Mouse (Mus musculus) T-helper 1 cell (primary cell): ENCODE measurements around the gene Klf1.

ENCODE experiments used
- in situ Hi-C: fragments of 300-600 bp; cut with MboI, MseI; formaldehyde crosslinking; loops from one replicate; pipeline ENCODE4 v1.15.1; 2025; ENCODE audit warnings: high pct_unique_total_duplicates

Klf1 gene

GRCm38 (mm10) chr8:84907493-84907892, 5.8 kb downstream of the Klf1 start:
- in situ Hi-C loops = loop anchor here (5.0 kb wide), 1 partner anchor 35 kb away; the partner anchor contains the start of gene Syce2

GRCm38 (mm10) chr8:84907979-84908378, 6.3 kb downstream of the Klf1 start:
- in situ Hi-C loops = loop anchor here (5.0 kb wide), 1 partner anchor 36 kb away; the partner anchor contains the start of gene Syce2

DNA sequence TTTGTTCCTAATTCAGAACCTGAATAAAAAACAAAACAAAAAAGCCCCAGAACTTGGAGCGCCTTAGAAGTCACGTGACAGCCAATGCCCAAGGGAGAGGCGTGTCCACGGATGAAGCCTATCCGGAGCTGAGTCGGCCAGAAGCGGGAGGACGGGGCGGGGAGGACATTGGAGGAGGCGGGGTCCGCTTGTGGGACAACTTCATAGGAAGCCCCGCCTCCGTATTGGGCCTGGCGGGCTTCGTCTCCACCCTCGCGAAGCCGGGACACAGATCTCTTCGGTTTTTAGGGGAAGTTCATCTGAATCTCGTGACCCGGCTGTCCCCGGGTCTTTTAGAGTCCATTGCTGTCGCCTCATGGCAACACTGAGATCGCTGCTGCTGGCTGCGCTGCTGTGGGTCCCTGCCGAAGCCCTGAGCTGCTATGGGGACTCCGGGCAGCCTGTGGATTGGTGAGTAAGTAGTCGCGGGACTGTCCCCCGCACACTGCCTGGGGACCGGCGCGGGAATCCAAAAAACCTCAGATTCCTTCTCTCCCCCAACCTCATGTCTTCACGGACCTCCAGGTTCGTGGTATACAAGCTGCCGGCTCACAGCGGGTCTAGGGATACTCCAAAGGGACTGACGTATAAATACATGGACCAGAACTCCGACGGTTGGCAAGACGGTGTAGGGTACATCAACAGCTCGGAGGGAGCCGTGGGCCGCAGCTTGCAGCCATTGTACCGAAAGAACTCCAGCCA, 6.9 kb downstream of the Klf1 start, which contains the start of gene Dnase2a:
TSS of gene Dnase2a (plus strand) at position 140 of the 741 bp plus-strand sequence.
- in situ Hi-C loops = loop anchor here (5.0 kb wide), 1 partner anchor 36 kb away; the partner anchor contains the start of gene Syce2

DNA sequence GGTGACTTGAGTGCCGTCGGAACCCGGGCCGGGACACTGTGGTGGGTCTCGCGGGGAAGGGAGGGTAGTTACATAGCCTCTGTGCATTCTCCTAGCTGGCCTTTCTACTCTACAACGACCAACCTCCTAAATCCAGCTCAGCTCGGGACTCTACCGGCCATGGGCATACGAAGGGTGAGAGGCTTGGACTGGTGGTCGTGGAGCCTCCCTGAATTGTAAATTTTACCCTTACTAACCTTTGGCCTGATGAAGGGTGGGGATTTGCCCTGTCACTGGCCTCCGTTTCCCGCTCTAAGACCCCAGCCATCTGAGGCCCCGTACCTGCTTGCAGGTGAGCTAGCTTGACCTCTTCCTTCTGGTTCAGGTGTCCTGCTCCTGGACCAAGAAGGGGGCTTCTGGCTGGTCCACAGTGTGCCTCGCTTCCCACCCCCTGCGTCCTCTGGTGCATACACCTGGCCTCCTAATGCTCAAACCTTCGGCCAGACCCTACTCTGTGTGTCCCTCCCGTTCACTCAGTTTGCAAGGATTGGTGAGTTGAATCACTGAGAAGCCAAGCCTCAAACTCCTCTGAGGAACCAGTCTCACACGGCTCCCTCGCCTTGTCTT, 7.5 kb downstream of the Klf1 start:
- in situ Hi-C loops = loop anchor here (5.0 kb wide), 1 partner anchor 37 kb away; the partner anchor contains the start of gene Syce2

GRCm38 (mm10) chr8:84909949-84910348, 8.2 kb downstream of the Klf1 start:
- in situ Hi-C loops = loop anchor here (5.0 kb wide), 1 partner anchor 38 kb away; the partner anchor contains the start of gene Syce2

DNA sequence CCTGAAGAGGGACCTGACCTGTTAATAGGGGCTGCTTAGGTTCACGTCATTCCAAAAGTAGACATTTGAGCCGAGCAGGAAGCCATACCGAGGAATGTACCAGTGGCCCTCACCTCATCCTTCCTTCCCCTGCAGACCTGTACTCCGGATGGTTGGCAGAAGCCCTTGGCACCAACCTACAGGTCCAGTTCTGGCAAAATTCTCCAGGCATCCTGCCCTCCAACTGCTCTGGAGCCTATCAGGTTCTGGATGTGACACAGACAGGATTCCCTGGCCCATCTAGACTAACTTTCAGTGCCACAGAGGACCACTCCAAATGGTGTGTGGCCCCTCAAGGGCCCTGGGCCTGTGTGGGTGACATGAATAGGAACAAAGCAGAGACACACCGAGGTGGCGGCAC, 8.8 kb downstream of the Klf1 start:
- in situ Hi-C loops = no loop called here

DNA sequence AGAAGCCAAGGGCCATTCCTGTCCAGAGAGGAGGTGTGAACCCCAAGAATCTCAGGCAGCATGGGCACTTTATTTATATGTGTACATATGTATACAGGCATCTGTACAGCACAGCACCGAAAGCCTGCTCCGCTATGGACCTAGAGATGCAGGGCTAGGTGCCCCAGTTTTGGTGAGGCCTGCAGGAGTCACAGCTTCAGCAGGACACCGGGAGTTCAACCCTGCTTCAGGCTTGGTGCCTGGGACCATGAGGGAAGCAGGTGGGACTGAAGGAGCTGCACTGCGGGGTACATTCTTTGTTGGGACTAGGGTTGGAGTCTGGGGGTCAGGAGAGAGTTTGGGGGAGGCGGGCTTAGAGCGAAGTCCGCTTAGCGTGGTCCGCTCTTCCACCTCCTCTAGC, 10.1 kb downstream of the Klf1 start:
- in situ Hi-C loops = no loop called here

- in situ Hi-C loops = no loop called here
Measured at GRCm38 (mm10) chr8:84912391-84912790, 10.7 kb downstream of the Klf1 start.

DNA sequence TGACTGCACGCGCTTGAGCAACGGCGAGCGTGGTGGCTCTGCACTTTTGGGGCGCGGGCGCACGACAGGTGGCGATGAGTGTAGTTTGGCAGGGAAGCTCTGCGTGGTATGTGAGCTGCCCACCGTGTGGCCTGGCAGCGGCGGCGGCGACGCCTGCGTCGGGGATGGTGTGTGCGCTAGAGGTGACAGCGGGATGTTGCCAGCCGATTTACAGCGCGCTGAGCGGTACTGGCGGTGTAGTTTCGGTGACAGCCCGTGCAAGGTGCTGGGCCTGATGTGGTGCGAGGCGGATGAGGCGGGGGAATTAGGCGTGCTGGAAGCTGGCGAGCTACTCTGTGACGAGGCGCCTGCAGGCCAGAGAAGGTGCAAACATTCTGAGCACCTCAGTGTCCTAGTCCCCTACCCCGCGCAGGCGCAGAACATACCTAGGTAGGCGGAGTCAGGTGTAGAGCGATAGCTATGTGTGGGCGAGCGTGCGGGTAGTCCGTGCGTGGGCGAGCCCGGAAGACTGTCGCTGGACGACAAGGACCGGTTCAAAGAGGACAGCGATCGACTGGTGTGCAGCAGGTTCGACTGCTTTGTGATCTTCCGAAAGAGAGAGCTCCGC, 11.3 kb downstream of the Klf1 start:
- in situ Hi-C loops = no loop called here

DNA sequence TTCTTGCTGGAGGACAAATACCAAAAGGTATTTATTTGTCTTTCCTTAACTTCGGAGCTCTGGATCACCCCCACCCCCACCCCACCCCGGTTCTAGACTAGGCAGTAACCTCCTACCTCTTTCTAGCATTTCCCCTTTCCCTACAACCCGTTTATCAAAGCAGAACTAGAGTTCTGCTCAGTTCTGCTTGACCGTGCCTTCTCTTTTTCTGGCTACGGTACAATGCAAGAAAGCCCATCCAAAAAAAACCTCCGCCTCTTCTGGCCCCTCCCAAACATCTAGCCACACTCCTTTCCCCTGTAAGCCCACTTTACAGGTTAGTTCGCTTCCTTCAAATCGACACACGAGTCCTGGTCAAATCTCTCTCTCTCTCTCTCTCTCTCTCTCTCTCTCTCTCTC, 11.8 kb downstream of the Klf1 start:
- in situ Hi-C loops = no loop called here

GRCm38 (mm10) chr8:84913960-84914359, 12.2 kb downstream of the Klf1 start:
- in situ Hi-C loops = no loop called here

DNA sequence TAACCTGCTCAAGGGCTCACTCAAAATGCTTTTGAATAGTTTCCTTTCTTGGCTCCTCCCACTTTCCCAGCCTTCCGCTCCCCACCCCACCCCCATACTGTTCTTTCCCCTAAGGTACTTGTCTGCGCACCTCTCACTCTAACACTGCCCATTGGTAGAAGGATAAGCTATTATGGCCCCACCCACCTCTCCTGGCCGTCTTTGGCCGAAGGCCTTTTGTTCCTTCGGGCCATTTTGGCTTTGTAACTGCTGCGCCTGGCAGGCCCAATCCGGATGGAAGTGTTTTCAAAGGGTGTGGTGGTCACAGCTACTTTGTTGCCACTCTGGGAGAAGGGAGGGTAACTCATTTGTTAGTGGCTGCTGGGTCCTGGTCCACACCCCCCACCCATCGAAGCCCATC, 13.5 kb downstream of the Klf1 start:
- in situ Hi-C loops = no loop called here

- in situ Hi-C loops = no loop called here
Measured at GRCm38 (mm10) chr8:84917781-84918180, 16.1 kb downstream of the Klf1 start.

- in situ Hi-C loops = no loop called here
Measured at GRCm38 (mm10) chr8:84918646-84919045, 16.9 kb downstream of the Klf1 start.

- in situ Hi-C loops = no loop called here
Measured at GRCm38 (mm10) chr8:84921596-84921995, 19.9 kb downstream of the Klf1 start.

GRCm38 (mm10) chr8:84925557-84925956, 23.8 kb downstream of the Klf1 start:
- in situ Hi-C loops = no loop called here

DNA sequence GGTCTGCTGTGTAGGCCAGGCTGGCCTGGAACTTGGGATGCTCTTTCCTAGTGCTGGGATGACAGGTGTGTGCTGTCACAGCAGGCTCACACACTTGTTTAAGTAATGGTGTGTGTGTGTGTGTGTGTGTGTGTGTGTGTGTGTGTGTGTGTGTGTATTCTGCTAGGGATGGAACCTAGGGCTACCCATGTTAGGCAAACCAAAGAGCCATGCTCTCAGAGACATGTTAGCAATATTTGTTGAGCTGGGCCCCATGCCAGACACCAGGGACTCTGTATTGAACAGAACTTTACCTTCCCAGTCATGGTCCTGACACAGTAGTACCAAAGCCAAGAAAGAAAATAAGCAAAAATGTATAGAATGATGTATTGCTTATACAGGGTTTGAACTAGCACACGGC, 25.8 kb downstream of the Klf1 start:
- in situ Hi-C loops = no loop called here

DNA sequence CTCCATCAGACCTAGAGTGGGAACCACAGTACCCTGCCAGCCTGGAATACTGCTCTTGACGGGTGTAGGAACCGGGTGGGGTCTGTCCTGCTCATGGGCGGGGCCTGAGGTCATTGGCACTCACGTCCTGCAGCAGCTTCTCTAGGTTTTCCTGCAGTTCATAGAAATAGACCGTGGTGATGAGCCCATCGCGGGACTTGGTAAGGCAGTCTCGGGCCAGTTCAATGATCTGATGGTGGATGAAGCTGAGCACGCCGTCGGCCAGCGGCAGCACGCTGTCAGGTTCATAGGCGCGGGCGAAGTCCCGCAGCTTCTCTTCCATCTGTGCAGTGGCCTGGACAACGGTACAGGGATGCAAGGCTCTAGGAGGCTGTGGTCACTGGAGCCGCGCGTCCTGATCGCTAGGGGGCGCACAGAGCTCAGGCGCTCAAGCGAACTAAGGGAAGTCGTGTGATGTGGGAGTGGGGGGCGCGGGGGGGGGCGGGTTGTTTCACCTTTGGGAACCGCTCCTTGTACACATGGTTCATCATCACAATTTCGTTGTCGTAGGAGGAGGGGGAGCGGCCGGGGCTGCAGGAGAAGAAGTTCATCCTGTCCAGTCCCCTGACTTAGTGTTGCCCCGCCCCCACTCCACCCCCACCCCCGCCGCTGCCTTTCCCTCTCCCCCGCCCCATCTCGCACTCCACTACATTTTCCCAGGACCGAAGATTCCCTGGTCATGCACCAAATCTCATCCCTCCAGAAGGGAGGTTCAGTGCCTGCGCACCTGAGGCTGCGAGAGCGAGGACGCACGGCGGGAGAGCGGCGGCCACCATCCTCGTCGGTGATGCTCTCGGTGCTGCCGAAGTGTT, 27.0 kb downstream of the Klf1 start:
- in situ Hi-C loops = no loop called here

DNA sequence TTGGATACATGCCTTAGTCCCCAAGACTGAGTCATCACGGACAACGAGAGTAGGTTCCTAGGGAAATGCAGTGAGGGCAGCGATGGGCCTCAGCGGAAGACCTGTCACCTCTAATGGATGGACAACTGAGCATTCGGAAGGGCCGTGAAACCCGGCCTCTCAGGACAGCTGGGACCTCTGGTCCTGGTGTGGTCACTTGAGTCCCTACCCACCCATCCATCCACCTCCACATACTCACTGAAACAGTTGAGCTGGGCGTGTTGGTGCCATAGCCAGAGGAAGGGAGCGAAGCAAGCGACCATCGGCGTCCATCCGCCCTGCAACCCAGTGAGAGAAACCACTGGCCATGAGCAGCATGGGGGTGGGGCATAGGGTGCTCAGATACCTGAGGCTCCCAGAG, 28.9 kb downstream of the Klf1 start:
- in situ Hi-C loops = no loop called here

DNA sequence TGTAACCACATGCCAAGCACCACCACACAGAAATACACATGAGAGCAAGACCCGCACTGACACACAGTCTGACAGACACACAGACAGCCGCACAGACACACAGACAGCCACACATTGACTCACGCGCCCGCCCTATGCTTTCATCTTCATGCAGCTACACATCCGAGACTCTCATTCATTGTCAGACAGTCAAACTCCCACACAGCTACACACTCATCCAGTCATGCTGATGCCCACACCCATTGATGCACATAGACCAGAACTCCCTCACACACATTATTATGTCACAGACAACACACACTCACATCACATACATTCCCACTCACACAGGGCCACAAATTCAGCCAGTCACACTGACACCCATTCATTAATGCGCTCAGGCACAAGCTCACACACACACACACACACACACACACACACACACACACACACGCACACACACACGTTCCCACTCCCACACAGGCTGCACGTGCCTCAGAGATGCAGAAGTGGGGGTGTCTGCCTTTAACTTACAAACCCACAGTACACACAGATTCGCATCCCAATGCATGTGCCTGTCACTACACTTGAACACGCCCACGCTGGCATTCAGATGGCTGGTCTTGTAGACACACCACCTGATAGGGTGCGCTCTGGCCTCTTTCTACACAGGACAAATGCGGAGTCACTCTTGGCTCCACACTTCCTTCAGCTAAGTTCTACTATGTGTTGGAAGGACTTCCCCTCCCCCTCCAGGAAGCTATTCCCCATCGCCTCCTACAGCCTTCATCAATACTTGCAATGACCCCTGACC, 32.2 kb downstream of the Klf1 start:
- in situ Hi-C loops = no loop called here

- in situ Hi-C loops = no loop called here
Measured at GRCm38 (mm10) chr8:84934860-84935259, 33.1 kb downstream of the Klf1 start.
